Mouse (Mus musculus) lung, embryonic 15.5 days (tissue): ENCODE measurements around the gene Prom1. TPM values are rescaled to one million over a fixed set of nuclear protein-coding genes. Genes with fewer than 3 reads are reported as not detected.

Experiments
- ATAC-seq: fragments of 200-750 bp; cut with Nextera tagmentation; 2 replicates; pipeline ENCODE4 v1.8.0; 2017; ENCODE audit warnings: moderate number of reproducible peaks, borderline replicate concordance; ENCODE audit not compliant: low FRiP score, low TSS enrichment; ENCODE audit errors: extremely low read depth
- H3K27ac ChIP-seq: fragments of 300-500 bp; sonication (generic); 2 replicates; pipeline ENCODE4 v1.5.1; 2015; ENCODE audit warnings: moderate library complexity, mild to moderate bottlenecking, inconsistent platforms
- H3K27me3 ChIP-seq: fragments of 300-500 bp; sonication (generic); 2 replicates; pipeline ENCODE4 v1.6.1; 2015; ENCODE audit warnings: inconsistent platforms
- H3K36me3 ChIP-seq: fragments of 300-500 bp; sonication (generic); 2 replicates; pipeline ENCODE4 v1.6.1; 2015; ENCODE audit warnings: inconsistent platforms
- H3K4me1 ChIP-seq: fragments of 300-500 bp; sonication (generic); 2 replicates; pipeline ENCODE4 v1.6.1; 2015; ENCODE audit warnings: inconsistent platforms
- H3K4me2 ChIP-seq: fragments of 300-500 bp; sonication (generic); 2 replicates; pipeline ENCODE4 v1.6.1; 2015; ENCODE audit warnings: inconsistent platforms, mild to moderate bottlenecking, moderate library complexity
- H3K4me3 ChIP-seq: fragments of 300-500 bp; sonication (generic); 2 replicates; pipeline ENCODE4 v1.5.1; 2015; ENCODE audit warnings: mild to moderate bottlenecking, inconsistent platforms
- H3K9ac ChIP-seq: fragments of 300-500 bp; sonication (generic); 2 replicates; pipeline ENCODE4 v1.6.1; 2015; ENCODE audit warnings: inconsistent platforms
- H3K9me3 ChIP-seq: fragments of 300-500 bp; sonication (generic); 2 replicates; pipeline ENCODE4 v1.6.1; 2016; ENCODE audit warnings: inconsistent platforms
- WGBS: fragments of 180-500 bp; shearing (Covaris S2); methylation state at CpG from one replicate; pipeline ENCODE4 v1.1.7; 2015; 5-methylcytosine and 5-hydroxymethylcytosine counted together
- polyA plus RNA-seq: library from polyadenylated mRNA; unstranded; fragments of >200 nt; fragmentation: Nextera tagmentation; extraction: Ambion mirVana; gene quantifications from 2 replicates; pipeline ENCODE4 v1.2.1, GENCODE M21; 2015

The Prom1 gene
- polyA plus RNA-seq, 1 experiment from 2014 or later = 43.0 TPM

DNA sequence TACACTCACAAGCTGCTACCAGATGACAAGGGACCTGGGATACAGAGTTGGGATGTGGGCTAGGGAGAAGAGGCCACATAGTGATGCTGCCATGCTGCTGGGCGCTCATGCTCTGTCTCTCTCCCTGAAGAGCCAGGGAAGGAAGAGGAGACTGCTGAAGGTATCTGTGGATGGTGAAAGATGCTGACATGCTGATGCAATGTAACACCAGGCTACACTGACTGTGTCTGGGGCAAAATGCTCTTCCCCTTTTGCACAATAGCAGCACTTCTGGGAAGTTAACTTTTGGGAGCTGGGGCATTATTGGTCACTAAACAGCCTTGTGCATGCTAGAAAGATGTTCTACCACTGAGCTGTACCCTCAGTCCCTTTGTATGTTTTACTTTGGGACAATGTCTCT, 26.4 kb downstream of the Prom1 start:
- no peaks in the 10 kb centered on the region for H3K9me3 ChIP-seq
- no peak for ATAC-seq
- WGBS = 100% methylated on average over 1 of the region's 1 CpGs
- H3K4me1 ChIP-seq = no peaks in the 10 kb centered on the region
- H3K4me2 ChIP-seq = no peak overlapping the region
- H3K9ac ChIP-seq = no peak overlapping the region
- H3K27me3 ChIP-seq = no peaks in the 10 kb centered on the region
- H3K27ac ChIP-seq = no peak overlapping the region
- H3K36me3 ChIP-seq = no peaks in the 10 kb centered on the region
- no peak overlapping the region for H3K4me3 ChIP-seq

GRCm38 (mm10) chr5:44073634-44074033, 28.2 kb downstream of the Prom1 start:
- WGBS = 66% methylated on average over 3 of the region's 3 CpGs
- ATAC-seq = no peak
- no peaks in the 10 kb centered on the region for H3K27me3 ChIP-seq
- H3K4me2 ChIP-seq = no peak overlapping the region
- no peak overlapping the region for H3K4me3 ChIP-seq
- no peaks in the 10 kb centered on the region for H3K9me3 ChIP-seq
- H3K27ac ChIP-seq = no peak overlapping the region
- no peak overlapping the region for H3K9ac ChIP-seq
- no peaks in the 10 kb centered on the region for H3K4me1 ChIP-seq
- H3K36me3 ChIP-seq = no peaks in the 10 kb centered on the region

DNA sequence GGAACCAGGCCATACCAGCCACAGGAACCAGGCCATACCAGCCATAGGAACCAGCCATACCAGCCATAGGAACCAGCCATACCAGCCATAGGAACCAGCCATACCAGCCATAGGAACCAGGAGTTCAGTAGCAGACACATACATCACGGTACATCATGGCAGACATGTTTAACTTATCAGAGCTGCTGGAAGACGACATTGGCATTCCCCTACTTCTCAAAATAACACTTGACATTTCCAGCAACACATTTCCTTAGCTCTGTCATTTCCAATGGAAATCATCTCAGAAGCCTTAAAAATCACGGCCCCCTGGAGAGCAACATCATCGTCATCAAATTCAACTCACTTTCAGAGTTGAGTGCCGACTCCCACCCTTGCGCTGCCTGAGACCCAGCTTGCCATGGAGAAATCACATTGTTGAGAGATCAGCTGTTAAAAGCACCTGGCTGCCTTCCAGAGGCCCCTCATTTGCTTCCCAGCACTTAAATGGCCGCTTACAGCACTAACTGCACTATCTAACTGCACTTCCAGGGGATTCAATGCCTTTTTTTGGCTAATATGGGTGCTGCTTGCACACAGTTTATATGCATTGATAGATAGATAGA, 31.2 kb downstream of the Prom1 start:
- no peaks in the 10 kb centered on the region for H3K27me3 ChIP-seq
- ATAC-seq = no peak
- H3K36me3 ChIP-seq = no peaks in the 10 kb centered on the region
- peaks cover 10% of the 10 kb centered on the region; the same call in 1 of the 2 replicates for H3K4me1 ChIP-seq
- no peak overlapping the region for H3K4me3 ChIP-seq
- WGBS = 65% methylated on average over 7 of the region's 7 CpGs
- H3K9ac ChIP-seq = no peak overlapping the region
- no peak overlapping the region for H3K4me2 ChIP-seq
- no peaks in the 10 kb centered on the region for H3K9me3 ChIP-seq
- no peak overlapping the region for H3K27ac ChIP-seq

DNA sequence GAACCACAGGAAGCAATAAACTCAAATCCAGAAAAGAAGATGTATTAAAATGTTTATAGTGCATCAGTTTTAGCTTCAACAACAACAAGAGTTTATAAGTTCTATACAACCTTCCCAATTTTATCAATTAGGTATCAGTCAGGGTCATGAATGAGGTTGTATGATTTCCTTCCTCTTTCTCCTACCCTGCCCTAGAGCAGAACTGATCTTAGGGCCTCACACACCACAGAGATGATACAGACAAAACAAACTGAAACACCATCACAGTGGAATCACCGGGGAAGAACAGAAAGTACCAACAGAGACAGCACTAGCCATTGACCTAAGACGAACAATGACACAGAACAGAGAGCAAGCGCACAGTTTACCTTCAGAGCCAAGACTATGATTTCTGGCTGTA, 43.6 kb downstream of the Prom1 start:
- Histone ChIP-seq H3K27me3 (no peaks in the 10 kb centered on the region), H3K27ac (no peak overlapping the region), H3K9me3 (no peaks in the 10 kb centered on the region), H3K36me3 (no peaks in the 10 kb centered on the region), H3K4me1 (no peaks in the 10 kb centered on the region), H3K4me3 (no peak overlapping the region), H3K4me2 (no peak overlapping the region), H3K9ac (no peak overlapping the region)
- no peak for ATAC-seq
- 93% methylated on average over 3 of the region's 3 CpGs for WGBS

DNA sequence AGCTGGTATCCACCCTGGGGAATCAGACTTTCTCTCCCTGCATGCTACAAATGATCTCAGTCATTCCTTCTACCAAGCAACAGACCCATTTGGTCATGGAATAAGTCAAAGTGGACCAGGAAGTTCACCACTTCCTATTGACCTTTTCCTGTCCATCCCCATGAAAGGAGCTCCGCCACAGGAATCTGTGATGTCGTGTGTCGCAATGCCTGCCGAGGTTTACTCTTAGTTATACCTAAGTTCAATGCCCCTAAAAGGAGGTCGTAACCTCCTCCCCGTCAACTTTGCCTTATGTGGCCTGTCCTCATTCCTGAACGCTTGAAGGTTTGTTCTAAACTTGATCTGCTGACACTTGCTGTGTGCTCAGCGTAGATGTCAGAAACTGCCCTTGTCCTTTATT, 51.6 kb downstream of the Prom1 start:
- H3K4me2 ChIP-seq = no peak overlapping the region
- no peaks in the 10 kb centered on the region for H3K36me3 ChIP-seq
- no peak overlapping the region for H3K4me3 ChIP-seq
- no peaks in the 10 kb centered on the region for H3K9me3 ChIP-seq
- ATAC-seq = no peak
- no peak overlapping the region for H3K9ac ChIP-seq
- 60% methylated on average over 8 of the region's 8 CpGs for WGBS
- peak overlapping the region; percentile 77 for H3K27ac ChIP-seq
- H3K4me1 ChIP-seq = peaks cover 23% of the 10 kb centered on the region
- H3K27me3 ChIP-seq = no peaks in the 10 kb centered on the region

GRCm38 (mm10) chr5:44049395-44049976, 52.3 kb downstream of the Prom1 start:
- Histone ChIP-seq H3K27ac (peak overlapping the region; percentile 77), H3K9ac (no peak overlapping the region), H3K4me3 (no peak overlapping the region), H3K4me1 (peaks cover 23% of the 10 kb centered on the region), H3K9me3 (no peaks in the 10 kb centered on the region), H3K36me3 (no peaks in the 10 kb centered on the region), H3K27me3 (no peaks in the 10 kb centered on the region), H3K4me2 (no peak overlapping the region)
- 34% methylated on average over 6 of the region's 6 CpGs for WGBS
- peak; percentile 90 for ATAC-seq

DNA sequence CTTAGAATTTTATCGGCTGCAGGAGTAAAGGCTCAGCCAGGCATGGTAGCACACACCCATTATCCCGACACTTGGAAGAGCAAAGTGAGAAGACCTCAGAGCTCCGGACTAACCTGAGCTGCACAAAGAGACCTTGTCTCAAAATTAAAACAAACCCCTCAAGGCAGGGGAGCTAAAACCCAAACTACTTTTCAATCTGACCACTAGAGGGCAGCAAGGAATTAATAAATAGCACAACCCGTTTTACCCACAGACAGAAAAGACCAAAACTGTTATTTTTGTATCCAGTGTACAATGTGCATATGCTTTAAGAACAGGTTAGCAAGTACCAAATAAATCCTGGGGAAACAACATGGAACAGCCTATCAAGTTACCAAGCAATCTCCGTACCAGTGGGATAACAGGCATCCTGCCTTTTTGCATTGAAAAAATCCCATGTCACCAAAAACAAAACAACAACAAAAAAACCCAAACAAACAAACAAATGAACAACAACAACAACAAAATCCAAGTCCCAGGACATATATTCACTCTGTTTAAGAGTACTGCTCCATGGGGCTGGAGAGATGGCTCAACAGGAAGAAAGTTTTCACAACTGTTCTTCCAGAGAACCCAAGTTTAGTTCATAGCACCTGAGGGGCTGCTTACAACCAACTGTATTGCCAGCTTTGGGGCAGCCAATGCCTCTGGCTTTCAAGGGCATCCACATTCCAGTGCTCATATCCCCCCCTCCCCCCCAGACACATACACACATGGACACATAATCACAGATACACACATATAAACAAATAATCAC, 53.1 kb downstream of the Prom1 start:
- Histone ChIP-seq H3K9ac (no peak overlapping the region), H3K27ac (peak overlapping the region; percentile 77)
- peak; percentile 21; the same call in 1 of the 2 replicates for ATAC-seq

GRCm38 (mm10) chr5:44041725-44042124, 60.1 kb downstream of the Prom1 start:
- ATAC-seq = no peak
- WGBS = 13% methylated on average over 1 of the region's 1 CpGs

More for the DNA sequence above, 53.1 kb downstream of the Prom1 start:
- 41% methylated on average over 5 of the region's 5 CpGs for WGBS
- H3K4me2 ChIP-seq = no peak overlapping the region
- H3K4me1 ChIP-seq = peaks cover 23% of the 10 kb centered on the region
- no peaks in the 10 kb centered on the region for H3K36me3 ChIP-seq
- H3K4me3 ChIP-seq = no peak overlapping the region
- no peaks in the 10 kb centered on the region for H3K27me3 ChIP-seq
- H3K9me3 ChIP-seq = no peaks in the 10 kb centered on the region

DNA sequence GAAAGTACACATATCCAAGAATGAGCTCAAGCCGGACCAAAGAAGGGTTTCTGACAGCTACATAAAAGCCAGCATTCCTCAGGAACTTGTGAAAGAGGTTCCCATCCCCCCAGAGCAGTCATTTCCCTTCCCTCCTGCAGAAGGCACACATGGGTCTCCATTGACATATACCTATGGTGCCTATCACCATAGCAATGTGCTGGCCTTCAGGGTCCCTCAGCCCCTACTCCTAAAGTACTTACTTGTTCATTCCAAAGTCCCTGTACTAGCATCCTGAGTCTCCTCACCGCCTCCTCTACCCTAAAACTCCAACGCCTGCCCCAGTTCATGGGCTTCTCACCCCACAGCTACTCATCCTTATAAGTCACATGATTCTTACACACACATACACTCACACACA, 60.8 kb downstream of the Prom1 start:
- ATAC-seq = no peak
- no peak overlapping the region for H3K27ac ChIP-seq
- no peak overlapping the region for H3K4me3 ChIP-seq
- no peak overlapping the region for H3K4me2 ChIP-seq
- no peaks in the 10 kb centered on the region for H3K9me3 ChIP-seq
- H3K36me3 ChIP-seq = 0 out of 2 replicates have a peak, but pooled peaks cover 2% of the 10 kb centered on the region
- peaks cover 3% of the 10 kb centered on the region; the same call in 1 of the 2 replicates for H3K4me1 ChIP-seq
- H3K9ac ChIP-seq = no peak overlapping the region
- WGBS = 78% methylated on average over 3 of the region's 3 CpGs
- H3K27me3 ChIP-seq = no peaks in the 10 kb centered on the region

More at GRCm38 (mm10) chr5:44041725-44042124, 60.1 kb downstream of the Prom1 start:
- no peak overlapping the region for H3K9ac ChIP-seq
- no peaks in the 10 kb centered on the region for H3K9me3 ChIP-seq
- H3K4me2 ChIP-seq = no peak overlapping the region
- no peaks in the 10 kb centered on the region for H3K36me3 ChIP-seq
- no peaks in the 10 kb centered on the region for H3K27me3 ChIP-seq
- H3K27ac ChIP-seq = no peak overlapping the region
- H3K4me3 ChIP-seq = no peak overlapping the region
- H3K4me1 ChIP-seq = peaks cover 3% of the 10 kb centered on the region; the same call in 1 of the 2 replicates

DNA sequence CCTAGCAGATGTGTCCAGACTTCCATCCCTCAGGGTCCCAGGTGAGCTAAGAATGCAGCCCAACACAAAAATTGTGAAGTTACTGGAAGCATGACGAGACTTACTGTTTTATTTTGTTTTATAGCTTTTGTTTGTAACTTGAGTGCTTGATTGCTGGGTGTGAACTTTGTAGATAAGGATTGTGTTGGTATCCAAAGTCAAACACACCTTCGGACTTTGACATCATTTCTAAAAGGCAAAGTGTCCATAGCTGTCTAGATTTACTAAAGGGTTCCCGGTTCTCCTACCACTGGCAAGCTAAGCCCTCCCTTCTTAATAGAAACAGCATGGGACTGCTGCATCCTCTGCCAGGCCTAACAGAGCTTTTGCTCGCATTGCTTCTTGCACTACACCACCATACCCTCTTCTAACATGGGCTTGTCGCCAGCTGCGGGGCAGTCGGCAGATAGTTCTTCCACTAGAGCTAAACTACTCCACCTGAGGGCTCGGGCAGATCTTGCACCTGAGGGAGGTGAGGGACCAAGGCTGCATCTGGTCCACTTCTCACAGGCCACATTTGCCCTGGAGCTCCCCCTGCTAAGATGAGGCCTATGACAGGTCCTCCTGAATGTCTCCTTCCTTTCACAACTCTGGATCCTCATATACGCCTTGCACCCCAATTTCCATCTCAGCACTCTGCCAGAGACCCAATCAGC, 103.4 kb downstream of the Prom1 start:
- WGBS = 90% methylated on average over 9 of the region's 9 CpGs
- Histone ChIP-seq H3K4me2 (no peak overlapping the region), H3K9me3 (no peaks in the 10 kb centered on the region), H3K4me1 (no peaks in the 10 kb centered on the region), H3K4me3 (no peak overlapping the region), H3K27ac (no peak overlapping the region), H3K9ac (no peak overlapping the region), H3K27me3 (no peaks in the 10 kb centered on the region), H3K36me3 (no peaks in the 10 kb centered on the region)
- no peak for ATAC-seq

- Histone ChIP-seq H3K4me2 (no peak overlapping the region), H3K4me1 (no peaks in the 10 kb centered on the region), H3K4me3 (no peak overlapping the region), H3K27me3 (no peaks in the 10 kb centered on the region), H3K9ac (no peak overlapping the region), H3K27ac (no peak overlapping the region), H3K9me3 (no peaks in the 10 kb centered on the region), H3K36me3 (no peaks in the 10 kb centered on the region)
- WGBS = 90% methylated on average over 8 of the region's 8 CpGs
- ATAC-seq = no peak
Observed at GRCm38 (mm10) chr5:43997626-43998025, 104.2 kb downstream of the Prom1 start.
